Mouse (Mus musculus) cerebellum, adult 9-10 months (tissue): ENCODE measurements around the gene Fgf7.

Experiments used
- DNase-seq: peaks from one replicate; pipeline ENCODE4 v3.0.0; 2022

Gene Fgf7

GRCm38 (mm10) chr2:126061037-126061773 is 26.7 kb downstream of the Fgf7 start:
- DNase-seq = no peak

- no peak for DNase-seq
These were observed 28.4 kb downstream of the Fgf7 start for GRCm38 (mm10) chr2:126062876-126063275.

GRCm38 (mm10) chr2:126064814-126065213 is 30.4 kb downstream of the Fgf7 start:
- no peak for DNase-seq

DNA sequence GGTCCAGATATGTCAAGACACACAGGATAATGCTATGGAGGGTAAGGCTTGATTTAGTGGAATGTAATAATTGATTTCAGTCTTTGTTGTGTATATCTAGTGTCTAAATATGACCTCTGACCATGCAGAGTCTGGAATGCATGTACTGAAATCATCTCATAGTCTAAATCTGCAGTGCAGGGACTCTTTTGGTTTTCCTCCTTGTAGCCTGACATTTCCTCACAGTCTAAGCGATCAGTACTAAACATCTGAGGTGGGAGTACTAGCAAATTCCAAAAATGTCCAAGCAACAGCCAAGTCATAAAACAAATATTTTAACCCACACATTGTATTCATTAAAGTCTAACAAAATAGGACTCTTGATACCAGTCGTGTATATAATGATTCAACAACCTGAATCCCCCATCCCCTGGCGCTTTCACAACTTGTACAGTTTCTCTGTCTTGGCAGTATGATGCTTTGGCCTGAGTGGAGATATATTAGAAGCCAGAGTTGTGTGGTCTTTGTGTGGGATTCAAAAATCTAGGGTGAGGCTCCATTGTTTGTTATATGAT is 30.9 kb downstream of the Fgf7 start:
- no peak for DNase-seq

- DNase-seq = no peak
These were observed 35.3 kb downstream of the Fgf7 start for GRCm38 (mm10) chr2:126069740-126070139.

GRCm38 (mm10) chr2:126073744-126074143 is 39.3 kb downstream of the Fgf7 start:
- no peak for DNase-seq

DNA sequence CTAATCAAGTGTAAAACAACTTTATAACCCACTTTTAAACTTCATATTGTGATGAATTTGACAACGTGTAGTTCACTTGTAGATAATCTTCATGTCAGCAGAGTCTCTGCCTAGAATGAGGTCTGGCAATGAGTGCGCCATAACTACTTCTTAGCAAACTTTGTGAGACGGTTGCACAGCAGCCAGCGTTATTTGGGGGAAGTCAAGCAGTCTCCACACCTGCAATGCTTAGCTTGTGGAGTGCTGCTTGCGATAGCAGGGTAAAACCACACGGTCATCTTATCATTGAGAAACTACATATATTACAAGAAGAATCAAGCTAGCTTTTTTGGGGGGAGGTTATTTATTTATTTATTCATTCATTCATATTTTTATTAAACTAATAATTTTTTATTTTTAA is 42.0 kb downstream of the Fgf7 start:
- DNase-seq = no peak

GRCm38 (mm10) chr2:126079086-126079485 is 44.6 kb downstream of the Fgf7 start:
- no peak for DNase-seq

DNA sequence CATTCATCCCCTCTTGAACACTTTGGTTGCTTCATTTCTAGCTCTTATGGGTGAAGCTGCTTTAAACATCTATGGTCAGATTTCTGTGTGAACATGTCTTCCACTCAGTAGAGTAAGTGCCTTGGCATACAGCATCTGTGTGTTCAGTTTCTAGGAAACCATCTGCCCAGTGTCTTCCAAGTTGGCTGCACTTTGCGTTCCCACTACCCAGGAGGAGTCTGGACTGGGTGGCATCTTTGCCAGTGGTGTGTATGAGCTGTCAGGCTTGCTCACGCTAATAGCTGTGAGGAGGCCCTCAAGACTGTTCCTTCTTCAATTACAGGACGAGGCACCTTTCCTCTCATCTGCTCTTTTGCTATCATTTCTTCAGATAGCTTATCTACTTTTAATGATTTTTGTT is 49.9 kb downstream of the Fgf7 start:
- no peak for DNase-seq

DNA sequence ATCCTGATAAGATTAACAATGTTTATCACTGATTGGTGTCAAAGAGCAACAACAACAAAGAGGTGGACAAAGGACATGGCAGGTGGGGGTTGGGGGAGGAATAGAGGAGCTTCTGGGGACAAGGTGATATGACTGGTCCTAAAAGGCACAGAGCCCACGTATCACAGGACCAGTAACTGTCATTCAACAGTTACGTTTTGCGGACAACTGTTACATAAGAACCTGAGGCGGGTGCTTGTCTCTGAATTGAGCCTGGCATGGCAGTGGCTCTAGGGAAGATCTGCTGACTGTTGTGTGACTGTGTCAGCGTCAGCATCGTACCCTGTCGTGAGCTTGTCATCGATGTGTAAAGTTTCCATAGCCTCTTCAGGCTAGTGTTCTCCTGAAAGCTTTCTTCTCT is 51.7 kb downstream of the Fgf7 start:
- no peak for DNase-seq

GRCm38 (mm10) chr2:126090432-126090831 is 56.0 kb downstream of the Fgf7 start:
- no peak for DNase-seq

- DNase-seq = no peak
These were observed 60.2 kb downstream of the Fgf7 start for GRCm38 (mm10) chr2:126094616-126095015.
